Mouse (Mus musculus): ENCODE data around the gene Mbnl2. TPM values are rescaled to one million over a fixed set of nuclear protein-coding genes. Genes with fewer than 3 reads are reported as not detected.

Gene Mbnl2
- total and polyA plus RNA-seq, 3 experiments: 5.6 to 8.6 TPM; not detected in 1

DNA sequence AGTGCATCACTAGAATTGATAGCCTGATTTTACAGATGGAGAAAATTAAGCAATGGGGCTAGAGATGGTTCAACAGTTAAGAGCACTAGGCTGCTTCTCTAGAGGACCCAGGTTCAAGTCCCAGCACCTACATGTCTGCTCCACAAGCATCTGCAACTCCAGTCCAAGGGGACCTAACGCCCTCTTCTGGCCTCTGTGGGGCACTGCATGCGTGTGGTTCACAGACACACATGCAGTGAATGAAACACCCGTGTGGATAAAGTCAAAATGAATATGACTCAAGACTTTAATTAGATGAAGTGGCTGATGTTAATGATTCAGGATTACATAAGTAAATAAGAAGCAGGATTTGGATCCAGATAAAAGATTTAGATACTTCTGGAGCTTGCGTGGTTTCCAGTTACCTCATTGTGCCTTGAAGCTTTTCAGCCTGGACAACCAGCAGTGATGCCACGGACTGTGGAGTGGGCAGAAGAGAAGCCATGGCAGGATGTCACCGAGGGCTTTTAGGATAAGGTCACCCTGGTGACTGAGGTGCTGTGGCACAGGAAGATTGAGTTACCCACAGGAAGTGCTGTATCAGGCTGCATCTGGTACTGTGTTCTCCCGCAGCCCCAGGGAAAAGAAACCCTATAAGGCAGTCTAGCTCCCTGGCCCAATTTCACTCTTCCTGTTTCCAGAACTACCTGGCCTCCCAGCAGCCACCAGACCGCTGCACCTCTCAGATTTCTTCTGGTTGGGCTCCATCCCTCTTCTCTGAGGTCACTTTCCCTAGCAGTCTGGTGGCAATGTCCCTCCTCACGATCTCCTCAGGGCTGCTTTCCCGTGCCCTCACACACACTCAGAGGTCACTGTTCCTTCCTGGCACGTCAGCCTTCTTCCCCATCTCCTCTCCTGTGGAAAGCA lies 72.2 kb downstream of the Mbnl2 start (continued):
- TF ChIP-seq BHLHE40 (IDR thresholded peaks at IDR 0.05; ENCODE audit: borderline replicate concordance, low read depth, low read length) (no peak), HCFC1 (IDR thresholded peaks at IDR 0.05; ENCODE audit: low read depth, low read length) (no peak), RAD21 (IDR thresholded peaks at IDR 0.05; ENCODE audit: low read depth, low read length) (no peak), E2F4 (IDR thresholded peaks at IDR 0.05; ENCODE audit: borderline replicate concordance, low read depth, low read length) (no peak)

DNA sequence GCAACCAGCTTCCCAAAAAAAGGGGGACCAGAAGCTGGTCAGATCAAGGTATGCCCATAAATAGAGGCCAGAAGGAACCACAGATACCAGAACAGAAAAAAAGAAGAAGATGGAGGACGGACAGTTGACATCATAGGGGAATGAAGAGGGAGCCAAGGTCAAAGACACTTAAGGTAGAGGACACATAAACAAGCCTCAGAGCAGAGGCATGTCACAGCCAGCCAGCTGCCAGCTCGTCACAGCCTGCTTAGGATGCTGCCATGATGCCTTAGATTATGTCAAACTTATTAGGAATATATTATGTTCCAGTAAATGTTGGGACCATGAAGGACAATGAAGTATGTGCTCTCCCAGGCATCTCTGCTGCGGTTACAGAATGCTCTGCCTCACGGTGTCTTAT lies 73.9 kb downstream of the Mbnl2 start:
- no peaks in the 10 kb centered on the region for H3K9me3 ChIP-seq (replicated peaks; ENCODE audit: insufficient read depth, low read length)
- no peak for DNase-seq (ENCODE audit: low read depth, low spot score)
- H3K79me2 ChIP-seq (ENCODE audit: control insufficient read depth, insufficient read depth, low read length, poor library complexity): no peaks in the 10 kb centered on the region
- no peak overlapping the region for H3K4me3 ChIP-seq (ENCODE audit: control insufficient read depth in 1 of 2, insufficient read depth in 1 of 2, low read depth in 2 of 2, low read length in 2 of 2)
- H3K36me3 ChIP-seq (ENCODE audit: control insufficient read depth in 1 of 2, insufficient read depth in 2 of 2, low read length in 2 of 2): no peaks in the 10 kb centered on the region
- H3K27ac ChIP-seq (ENCODE audit: control insufficient read depth, low read depth, low read length): no peak overlapping the region
- H3K27me3 ChIP-seq (ENCODE audit: control insufficient read depth in 1 of 2, insufficient read depth in 2 of 2, low read length in 2 of 2): no peaks in the 10 kb centered on the region
- H3K9ac ChIP-seq (ENCODE audit: control insufficient read depth, low read depth, low read length, poor library complexity, severe bottlenecking): no peak overlapping the region
- no peaks in the 10 kb centered on the region for H3K4me1 ChIP-seq (ENCODE audit: control insufficient read depth in 1 of 2, insufficient read depth in 2 of 2, low read length in 2 of 2)
- TF ChIP-seq NRF1 (IDR thresholded peaks at IDR 0.05; ENCODE audit: insufficient read depth, low read depth, low read length, poor library complexity, severe bottlenecking): no peak
- no peak for TF ChIP-seq TAL1 (IDR thresholded peaks at IDR 0.05; ENCODE audit: low read length)
- TF ChIP-seq TCF12 (IDR thresholded peaks at IDR 0.05; ENCODE audit: low read depth, low read length): no peak
- no peak for TF ChIP-seq ZNF384 (IDR thresholded peaks at IDR 0.05; ENCODE audit: low read depth, low read length)
- no peak for TF ChIP-seq MYB (IDR thresholded peaks at IDR 0.05; ENCODE audit: low read depth, low read length)
- no peak for TF ChIP-seq GABPA (IDR thresholded peaks at IDR 0.05; ENCODE audit: low read depth, low read length)
- no peak for TF ChIP-seq UBTF (IDR thresholded peaks at IDR 0.05; ENCODE audit: borderline replicate concordance, insufficient read depth, low read depth, low read length)
- TF ChIP-seq MAZ (IDR thresholded peaks at IDR 0.05; ENCODE audit: low read depth, low read length): no peak
- no peak for TF ChIP-seq JUND (IDR thresholded peaks at IDR 0.05; ENCODE audit: low read depth, low read length)
- TF ChIP-seq MXI1 (IDR thresholded peaks at IDR 0.05; ENCODE audit: low read depth, low read length): no peak
- no peak for TF ChIP-seq CHD2 (IDR thresholded peaks at IDR 0.05; ENCODE audit: low read length)
- no peak for TF ChIP-seq USF1 (IDR thresholded peaks at IDR 0.05; ENCODE audit: low read depth, low read length)
- TF ChIP-seq BHLHE40 (IDR thresholded peaks at IDR 0.05; ENCODE audit: borderline replicate concordance, low read depth, low read length): no peak

All from MEL (cell line).